Mouse (Mus musculus) central nervous system, embryonic 11.5 days (tissue): ENCODE results near the gene Foxs1. TPM values are rescaled to one million over a fixed set of nuclear protein-coding genes. Genes with fewer than 3 reads are reported as not detected.

Source experiments
- polyA plus RNA-seq: library from polyadenylated mRNA; depleted of rRNA; stranded (reverse); fragments of >200 nt; gene quantifications from 2 replicates; pipeline ENCODE4 v1.2.3, GENCODE M21; 2012; rRNA removed

Foxs1 gene
- polyA plus RNA-seq = 0.64 and 1.2 TPM in 2 replicates

DNA sequence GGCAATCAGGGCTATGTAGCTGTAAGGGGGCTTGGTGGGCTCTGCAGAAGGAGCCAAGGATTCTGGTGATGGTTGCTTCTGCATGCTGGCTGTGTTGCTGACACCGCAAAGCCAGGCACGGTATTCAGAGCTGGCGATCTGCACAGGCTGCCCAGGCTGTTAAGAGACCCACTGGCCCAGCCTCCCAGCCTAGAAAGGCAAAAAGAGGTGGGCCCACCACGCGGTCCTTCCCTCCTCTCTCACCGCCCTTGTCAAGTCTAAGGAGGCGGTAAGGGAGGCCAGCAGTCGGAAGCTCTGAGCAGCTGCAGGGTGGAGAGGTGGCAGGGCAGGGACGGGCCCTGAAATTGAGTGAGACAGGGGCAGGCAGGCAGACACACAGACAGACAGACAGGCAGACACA, at the start of gene Foxs1:
TSS of gene Foxs1 (minus strand) at position 161 of the 400 bp plus-strand sequence.

DNA sequence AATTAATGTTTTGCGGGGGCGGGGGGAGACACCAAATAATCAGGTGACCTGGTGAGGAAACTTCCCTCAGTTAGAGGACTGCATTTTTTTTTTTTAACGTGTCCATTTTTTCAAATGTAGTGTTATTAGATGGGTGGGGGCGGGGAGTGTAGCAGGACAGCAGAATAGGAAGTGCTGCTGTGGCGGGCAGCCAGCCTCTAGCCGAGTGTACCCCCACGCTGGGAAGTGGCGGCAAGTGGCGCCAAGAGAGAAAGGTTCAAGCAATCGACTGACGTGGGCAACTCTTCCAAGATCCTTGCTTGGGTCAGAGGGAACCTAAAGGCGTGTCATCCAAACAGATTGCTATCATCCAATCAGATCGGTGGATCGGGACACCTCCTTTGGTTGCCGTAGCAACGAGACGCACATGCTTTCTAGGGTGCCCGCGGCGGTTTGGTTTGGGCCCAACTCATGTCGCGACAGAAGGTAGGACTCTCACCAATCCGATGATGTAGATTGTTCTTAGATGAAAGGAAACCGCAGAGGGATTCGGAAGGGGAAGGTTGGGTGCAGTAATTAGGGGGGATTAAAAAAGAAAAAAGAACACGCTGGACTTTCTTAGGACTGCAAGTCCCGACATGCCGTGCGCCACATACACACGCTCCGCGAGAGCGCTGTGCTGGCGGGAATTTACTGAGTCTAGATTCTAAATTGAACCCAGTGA, 29.2 kb upstream of the Foxs1 start, which contains the start of gene Ttll9:
TSS of gene Ttll9 (plus strand) at position 395 of the 703 bp plus-strand sequence.

DNA sequence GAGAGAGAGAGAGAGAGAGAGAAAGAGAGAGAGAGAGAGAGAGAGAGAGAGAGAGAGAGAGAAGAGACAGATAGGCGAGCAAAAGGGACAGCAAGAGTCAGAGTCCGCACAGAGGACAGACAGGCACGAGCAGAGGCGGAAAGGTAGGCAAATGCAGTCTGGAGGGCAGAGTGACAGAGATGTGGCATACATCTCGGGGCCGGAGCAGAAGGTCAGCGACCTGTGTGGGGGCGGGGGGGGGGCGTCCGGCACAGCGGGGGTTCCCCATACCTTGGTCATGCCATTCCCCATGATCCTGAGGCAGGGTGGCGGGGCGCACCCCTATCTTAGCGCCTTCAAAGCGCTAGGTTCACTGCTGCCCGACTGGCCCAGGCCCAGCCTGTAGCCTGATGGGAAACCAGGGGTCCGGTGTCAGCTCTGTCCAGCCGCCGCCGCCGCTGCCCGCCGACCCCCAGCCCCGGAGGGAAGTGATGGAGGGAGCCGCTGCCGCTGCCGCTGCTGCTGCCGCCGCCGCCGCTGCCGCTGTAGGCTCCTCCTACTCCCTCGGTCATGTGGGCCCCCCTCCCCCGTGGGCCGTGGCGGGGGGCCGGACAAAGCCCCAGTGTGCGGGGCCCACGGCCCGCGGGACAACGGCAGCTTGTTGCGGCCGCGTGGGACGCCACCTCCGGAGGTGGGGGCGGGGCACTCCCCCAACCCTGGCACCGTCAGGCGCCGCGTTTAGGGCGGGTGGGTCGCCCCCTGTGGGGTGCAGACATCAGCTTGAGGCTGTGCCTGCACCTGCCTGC, 18.2 kb upstream of the Foxs1 start, which contains the start of gene Dusp15:
TSS of gene Dusp15 (minus strand) at position 634 of the 785 bp plus-strand sequence.

DNA sequence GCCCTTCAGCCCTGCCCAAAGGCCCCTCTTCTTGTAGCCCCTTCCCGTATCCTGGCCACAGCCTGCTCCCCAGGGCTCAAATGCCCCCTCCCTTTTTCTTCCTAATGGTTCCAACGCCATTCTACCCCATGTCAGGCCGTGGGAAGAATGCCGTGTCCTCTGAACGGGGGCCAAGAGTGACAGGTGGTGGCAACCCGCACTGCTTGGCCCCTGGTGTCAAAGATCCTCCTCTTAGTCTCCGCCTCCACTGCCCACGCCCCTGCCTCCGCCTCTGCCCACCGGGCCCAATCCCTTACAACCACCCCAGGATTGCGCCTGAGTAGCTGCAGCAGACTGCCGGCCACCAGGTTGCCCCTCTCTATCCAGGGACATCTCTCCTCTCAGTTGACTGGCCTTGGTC, 22.0 kb downstream of the Foxs1 start, which contains the start of gene Mylk2:
TSS of gene Mylk2 (plus strand) at position 322 of the 400 bp plus-strand sequence.

Other genes with a start within 250 kb of the Foxs1 start
- 20.2 and 36.9 TPM in 2 replicates for gene Mcts2, start 246.2 kb downstream of the Foxs1 start, polyA plus RNA-seq
- gene Id1, start 197.0 kb downstream of the Foxs1 start, polyA plus RNA-seq = 218 and 227 TPM in 2 replicates
- 5.5 and 5.7 TPM in 2 replicates for gene Cox4i2, start 179.0 kb downstream of the Foxs1 start, polyA plus RNA-seq
- gene Bcl2l1, start 101.5 kb downstream of the Foxs1 start, polyA plus RNA-seq = 61.6 and 74.1 TPM in 2 replicates
- 95.0 and 124 TPM in 2 replicates for gene Tpx2, start 85.2 kb downstream of the Foxs1 start, polyA plus RNA-seq
- gene Mylk2, start 21.9 kb downstream of the Foxs1 start, polyA plus RNA-seq = 0.04 TPM in 2 replicates
- 2.2 and 3.2 TPM in 2 replicates for gene Dusp15, start 18.5 kb upstream of the Foxs1 start, polyA plus RNA-seq
- 1.1 and 1.8 TPM in 2 replicates for gene Ttll9, start 29.3 kb upstream of the Foxs1 start, polyA plus RNA-seq
- 90.3 and 94.6 TPM in 2 replicates for gene Pdrg1, start 82.2 kb upstream of the Foxs1 start, polyA plus RNA-seq
- gene Xkr7, start 98.6 kb upstream of the Foxs1 start, polyA plus RNA-seq = 3.6 and 3.8 TPM in 2 replicates
- 6.1 and 8.5 TPM in 2 replicates for gene Ccm2l, start 132.7 kb upstream of the Foxs1 start, polyA plus RNA-seq
- gene Hck, start 175.3 kb upstream of the Foxs1 start, polyA plus RNA-seq = 1.5 and 2.2 TPM in 2 replicates
- gene Tm9sf4, start 228.1 kb upstream of the Foxs1 start, polyA plus RNA-seq = 32.7 and 50.3 TPM in 2 replicates